Mouse (Mus musculus): Measurements from ENCODE around the gene Car6. TPM values are rescaled to one million over a fixed set of nuclear protein-coding genes. Genes with fewer than 3 reads are reported as not detected.

Car6 gene
- total RNA-seq, 1 experiment from 2014 or later: 1.1 TPM

- no peak for DNase-seq
These were observed 27.6 kb upstream of the Car6 start for GRCm38 (mm10) chr4:150228581-150229348.

GRCm38 (mm10) chr4:150226818-150227688 lies 25.9 kb upstream of the Car6 start:
- DNase-seq: peak; percentile 82

- DNase-seq: no peak
These were observed 24.6 kb upstream of the Car6 start for GRCm38 (mm10) chr4:150225700-150226099.

DNA sequence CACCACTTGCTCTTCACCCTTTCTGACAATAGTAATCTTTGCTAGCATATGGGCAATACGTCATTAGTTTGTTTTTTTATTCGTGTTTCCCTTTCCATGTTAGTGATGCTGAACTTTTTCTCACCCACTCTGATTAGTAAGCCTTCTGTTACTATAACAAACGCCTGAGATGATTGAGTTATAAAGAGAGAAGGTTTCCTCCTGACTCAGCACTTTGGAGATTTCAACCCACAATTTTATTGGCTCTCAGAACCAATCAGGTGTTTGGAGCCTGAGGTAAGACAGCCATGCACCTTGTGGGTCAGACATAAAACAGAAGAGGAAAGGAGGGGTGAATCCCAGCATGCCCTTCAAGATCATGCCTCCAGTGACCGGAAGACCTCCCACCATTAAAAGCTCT lies 22.7 kb upstream of the Car6 start:
- no peak for DNase-seq

DNA sequence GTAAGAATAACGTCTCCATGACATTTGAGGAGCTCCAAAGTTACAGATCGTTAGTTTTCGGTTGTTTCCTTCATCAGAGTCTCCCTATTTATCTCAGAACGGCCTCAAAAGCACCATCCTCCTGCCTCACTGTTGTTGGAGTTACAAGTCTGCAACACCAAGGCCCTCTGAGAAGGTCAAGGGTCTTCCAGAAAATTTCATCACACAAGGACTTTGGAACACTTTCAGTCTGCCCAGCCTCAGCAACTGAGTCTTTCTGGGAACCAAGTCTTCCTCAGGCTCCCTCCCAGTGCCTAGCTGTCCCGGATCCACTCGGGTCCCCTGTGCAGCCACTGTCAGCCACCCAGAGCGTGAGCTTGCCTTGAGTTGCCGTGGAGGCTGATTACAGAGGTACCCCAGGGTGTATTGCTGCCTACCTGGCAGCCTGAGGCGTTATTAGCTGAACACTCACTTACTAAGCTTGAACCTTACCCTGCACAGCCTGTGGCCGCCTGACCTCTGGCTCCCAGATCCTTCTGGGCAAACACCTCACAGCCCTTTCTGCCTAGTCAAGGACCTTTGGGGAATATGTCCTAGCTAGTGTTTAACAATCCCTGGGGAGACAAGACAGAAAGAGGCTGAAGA lies 20.0 kb upstream of the Car6 start:
- no peak for DNase-seq

DNA sequence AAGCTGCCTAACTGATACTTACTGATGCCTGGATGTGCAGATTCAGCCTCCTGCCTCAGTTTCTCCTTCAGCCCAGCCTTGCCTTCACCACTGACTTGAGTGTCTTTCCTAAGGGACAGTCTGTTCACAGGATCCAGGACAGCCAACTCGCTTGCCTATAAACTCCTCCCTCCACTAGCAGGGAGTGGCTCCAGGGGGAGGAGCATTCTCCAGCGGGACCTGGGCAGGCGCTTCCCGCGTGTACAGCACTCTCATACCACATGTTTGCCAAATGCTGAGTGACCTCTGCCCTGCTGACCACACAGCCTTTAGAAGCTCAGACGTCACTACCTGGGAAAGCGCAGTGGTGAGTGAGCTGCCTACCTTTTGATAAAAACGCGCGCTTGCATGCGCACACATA lies 19.5 kb upstream of the Car6 start:
- DNase-seq: peak; percentile 64

GRCm38 (mm10) chr4:150219501-150220292 lies 18.6 kb upstream of the Car6 start:
- peak; percentile 56 for DNase-seq

DNA sequence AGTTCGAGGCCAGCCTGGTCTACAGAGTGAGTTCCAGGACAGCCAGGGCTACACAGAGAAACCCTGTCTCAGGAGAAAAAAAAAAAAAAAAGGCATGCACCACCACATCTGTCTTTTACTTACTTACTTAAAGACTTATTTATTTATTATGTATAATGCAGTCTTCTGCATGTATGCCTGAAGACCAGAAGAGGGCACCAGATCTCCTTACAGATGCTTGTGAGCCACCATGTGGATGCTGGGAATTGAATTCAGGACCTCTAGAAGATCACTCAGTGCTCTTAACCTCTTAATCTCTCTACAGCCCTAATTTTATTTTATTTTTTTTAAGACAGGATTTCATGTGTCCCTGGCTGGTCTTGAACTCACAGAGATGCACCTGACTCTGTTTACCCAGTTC lies 16.8 kb upstream of the Car6 start:
- no peak for DNase-seq

GRCm38 (mm10) chr4:150217042-150217554 lies 16.0 kb upstream of the Car6 start:
- no peak for DNase-seq

GRCm38 (mm10) chr4:150216423-150216822 lies 15.3 kb upstream of the Car6 start:
- DNase-seq: no peak

DNA sequence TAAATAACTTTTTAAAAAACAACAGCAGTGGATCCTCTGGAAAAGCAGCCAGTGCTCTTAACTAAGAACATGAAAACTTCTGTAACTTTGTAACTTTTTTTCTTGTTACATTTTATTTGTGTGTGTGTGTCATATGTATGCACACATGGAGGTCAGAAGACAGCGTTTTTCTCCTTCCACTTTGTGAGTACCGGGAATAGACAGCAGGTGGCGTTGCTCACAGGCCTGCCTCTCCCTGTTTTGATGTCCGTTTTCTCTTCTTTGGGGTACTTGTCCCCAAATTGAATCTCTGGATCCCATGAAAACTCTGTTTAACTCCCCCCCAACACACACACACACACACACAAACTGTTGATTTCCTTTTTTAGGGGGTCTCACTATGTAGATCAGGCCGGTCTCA lies 12.8 kb upstream of the Car6 start:
- no peak for DNase-seq

DNA sequence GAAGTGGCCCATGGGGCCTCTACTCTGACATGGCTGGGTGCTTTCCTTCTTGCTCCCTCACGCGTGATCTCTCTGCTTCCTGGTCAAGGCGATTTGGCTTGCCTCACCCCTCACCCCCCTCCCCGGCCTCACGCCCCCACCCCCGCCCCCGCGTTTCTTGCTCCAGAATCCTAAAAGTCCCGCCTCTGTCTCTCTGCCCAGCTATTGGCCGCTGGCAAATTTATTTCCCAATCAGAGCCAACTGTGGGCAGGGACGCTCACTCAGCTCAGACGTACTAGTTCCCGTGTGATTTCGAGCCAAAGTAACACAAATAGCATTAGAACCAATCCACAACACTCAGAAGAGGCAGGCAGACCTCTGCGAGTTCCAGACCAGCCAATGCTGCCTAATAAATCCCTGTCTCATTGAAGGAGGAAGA lies 11.4 kb upstream of the Car6 start:
- DNase-seq: peak; percentile 37

- no peak for DNase-seq
These were observed 10.9 kb upstream of the Car6 start for GRCm38 (mm10) chr4:150211930-150212552.

GRCm38 (mm10) chr4:150210306-150210705 lies 9.2 kb upstream of the Car6 start:
- no peak for DNase-seq

- no peak for DNase-seq
These were observed 8.6 kb upstream of the Car6 start for GRCm38 (mm10) chr4:150209751-150210150.

DNA sequence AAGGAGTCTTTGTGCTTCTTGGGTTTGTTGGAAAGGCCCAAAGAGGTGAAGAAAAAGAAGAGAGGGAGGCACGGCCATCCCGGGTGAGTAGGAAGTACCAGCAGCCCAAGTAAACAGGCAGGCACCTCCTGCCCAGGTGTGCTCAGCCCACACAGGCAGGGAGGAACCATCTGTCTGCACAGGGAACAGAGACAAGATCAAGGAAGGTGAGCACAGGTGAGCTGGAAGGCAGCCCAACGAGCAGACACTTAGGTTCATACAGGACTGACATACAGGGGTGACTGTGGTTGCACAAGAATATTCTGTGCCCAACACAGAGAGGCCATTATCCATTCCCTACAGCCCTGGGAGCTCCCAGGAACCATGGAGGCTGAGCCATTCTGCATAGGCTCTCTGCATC lies 3.7 kb upstream of the Car6 start:
- no peak for DNase-seq

- no peak for DNase-seq
These were observed 1.6 kb upstream of the Car6 start for GRCm38 (mm10) chr4:150202702-150203101.

DNA sequence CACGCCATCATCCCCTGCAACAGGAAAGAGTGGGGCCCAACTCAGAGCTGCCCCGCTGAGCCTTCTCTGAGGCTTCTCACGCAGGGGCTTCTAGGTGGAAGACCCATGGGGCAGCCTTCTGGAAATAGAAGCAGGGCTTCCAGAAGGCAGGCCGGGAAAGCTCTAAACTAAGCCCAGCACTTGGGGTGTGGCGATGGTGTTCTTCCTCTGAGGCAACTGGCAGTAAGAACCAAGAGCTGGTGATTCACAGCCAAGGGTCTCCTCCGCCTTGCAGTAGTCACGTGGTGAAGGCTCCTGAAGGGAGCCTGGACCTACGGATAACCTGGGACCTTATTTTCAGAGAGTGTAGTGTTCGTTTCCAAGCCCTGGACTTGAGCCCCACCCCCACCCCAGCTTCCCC lies 2.9 kb downstream of the Car6 start:
- no peak for DNase-seq

- DNase-seq: peak; percentile 54
These were observed 7.2 kb downstream of the Car6 start for GRCm38 (mm10) chr4:150193915-150194314.

GRCm38 (mm10) chr4:150192199-150192598 lies 8.9 kb downstream of the Car6 start:
- no peak for DNase-seq

DNA sequence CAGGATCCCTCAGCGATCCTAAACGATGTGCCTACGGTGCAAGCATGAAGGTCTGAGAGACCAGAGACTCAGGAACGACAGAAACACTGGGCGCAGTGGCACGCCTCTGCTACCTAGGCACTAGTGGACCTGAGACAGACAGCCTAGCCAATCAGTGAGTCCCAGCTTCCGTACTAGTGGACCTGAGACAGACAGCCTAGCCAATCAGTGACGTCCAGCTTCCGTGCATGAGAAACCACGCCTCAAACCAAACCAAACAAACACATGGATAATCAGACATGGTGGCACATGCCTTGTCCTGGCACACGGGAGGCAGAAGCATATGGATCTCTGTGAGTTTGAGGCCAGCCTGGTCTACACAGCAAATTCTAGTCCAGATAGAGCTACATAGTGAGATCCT lies 12.9 kb downstream of the Car6 start:
- no peak for DNase-seq

Measured in adrenal gland, postnatal 25 days (tissue).